Mouse (Mus musculus) heart, embryonic 10.5 days (tissue): ENCODE measurements around the gene Plac9a. TPM values are rescaled to one million over a fixed set of nuclear protein-coding genes. Genes with fewer than 3 reads are reported as not detected.
"Not testable (repeated sequence)": the region's sequence is repeated elsewhere in the genome, so short reads cannot be mapped to it uniquely, and the experiment has no call there.

Experiments used
- DNase-seq: peaks from one replicate; pipeline ENCODE4 v3.0.0-alpha.2; 2017; ENCODE audit warnings: low spot score
- H3K27ac ChIP-seq: fragments of 300-500 bp; sonication (generic); 2 replicates; pipeline ENCODE4 v1.5.1; 2016; ENCODE audit warnings: mild to moderate bottlenecking
- H3K27me3 ChIP-seq: fragments of 300-500 bp; sonication (generic); 2 replicates; pipeline ENCODE4 v1.6.1; 2016; ENCODE audit warnings: mild to moderate bottlenecking; ENCODE audit not compliant: poor library complexity, insufficient read depth, severe bottlenecking
- H3K36me3 ChIP-seq: fragments of 300-500 bp; sonication (generic); 2 replicates; pipeline ENCODE4 v1.6.1; 2016; ENCODE audit warnings: mild to moderate bottlenecking, moderate library complexity
- H3K4me1 ChIP-seq: fragments of 300-500 bp; sonication (generic); 2 replicates; pipeline ENCODE4 v1.6.1; 2016; ENCODE audit warnings: mild to moderate bottlenecking
- H3K4me3 ChIP-seq: fragments of 300-500 bp; sonication (generic); 2 replicates; pipeline ENCODE4 v1.5.1; 2016; ENCODE audit warnings: mild to moderate bottlenecking, moderate library complexity
- H3K9me3 ChIP-seq: fragments of 300-500 bp; sonication (generic); 2 replicates; pipeline ENCODE4 v1.6.1; 2016; ENCODE audit warnings: mild to moderate bottlenecking, moderate library complexity
- WGBS: fragments of 180-500 bp; shearing (Covaris S2); methylation state at CpG from one replicate; pipeline ENCODE4 v1.1.7; 2016; 5-methylcytosine and 5-hydroxymethylcytosine counted together
- polyA plus RNA-seq: library from polyadenylated mRNA; unstranded; fragments of >200 nt; fragmentation: Nextera tagmentation; extraction: Ambion mirVana; gene quantifications from 2 replicates; pipeline ENCODE4 v1.2.1, GENCODE M21; 2016

The Plac9a gene
- polyA plus RNA-seq, result 0.21 TPM in 1 of 2 replicates, not detected in the other

DNA sequence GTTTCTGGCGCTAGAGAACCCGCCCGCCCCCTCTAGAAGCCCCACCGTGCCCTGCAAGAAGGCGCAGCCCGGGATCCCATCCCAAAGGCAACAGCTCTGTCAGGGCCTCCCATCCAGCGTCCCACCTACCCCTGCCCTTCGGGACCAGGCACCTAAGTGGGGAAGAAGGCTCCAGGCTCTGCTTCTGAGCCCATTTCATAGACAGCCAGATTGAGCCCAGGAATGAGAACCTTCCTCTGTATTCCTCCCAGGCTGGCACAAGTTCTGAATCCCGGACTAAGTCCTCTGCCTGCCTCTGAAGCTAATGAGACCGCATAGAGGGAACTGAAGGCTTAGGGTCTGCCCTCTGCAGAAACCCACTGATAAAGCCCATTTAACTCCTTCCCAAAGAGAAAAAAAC is at the start of gene Plac9a:
Gene Plac9a, minus strand, starts transcription at position 101 of the 400 bp plus-strand sequence.
- H3K27me3 ChIP-seq, H3K36me3 ChIP-seq, H3K4me1 ChIP-seq, H3K9me3 ChIP-seq, H3K4me3 ChIP-seq, H3K27ac ChIP-seq, DNase-seq: not testable (repeated sequence)
- WGBS, result no CpG with 5 or more reads among the region's 10 CpGs

DNA sequence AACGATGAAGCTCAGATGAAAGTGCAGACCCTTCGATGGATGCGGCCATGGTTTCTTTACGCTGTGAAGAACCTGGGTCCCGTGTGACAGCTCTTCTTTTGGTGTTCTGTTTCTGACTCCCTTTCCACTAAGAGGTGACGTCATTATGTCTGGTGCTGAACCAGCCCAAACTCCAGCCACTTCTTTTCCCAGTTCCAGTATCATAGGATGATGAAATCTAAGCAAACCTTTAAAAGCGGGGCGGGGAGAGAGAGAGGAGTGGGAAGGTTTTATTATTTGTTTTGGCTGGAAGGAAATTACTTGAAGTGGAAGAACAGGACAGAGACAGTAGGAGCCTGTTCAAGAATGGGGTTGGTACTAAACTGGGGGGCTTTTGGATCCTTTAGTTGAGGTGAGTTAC is 35.1 kb upstream of the Plac9a start, which contains the start of gene Cphx1:
Gene Cphx1, plus strand, starts transcription at position 301 of the 400 bp plus-strand sequence.
- not testable (repeated sequence) for H3K4me3 ChIP-seq, DNase-seq, H3K9me3 ChIP-seq, H3K27me3 ChIP-seq, H3K36me3 ChIP-seq, H3K4me1 ChIP-seq, H3K27ac ChIP-seq
- WGBS, result no CpG with 5 or more reads among the region's 8 CpGs

DNA sequence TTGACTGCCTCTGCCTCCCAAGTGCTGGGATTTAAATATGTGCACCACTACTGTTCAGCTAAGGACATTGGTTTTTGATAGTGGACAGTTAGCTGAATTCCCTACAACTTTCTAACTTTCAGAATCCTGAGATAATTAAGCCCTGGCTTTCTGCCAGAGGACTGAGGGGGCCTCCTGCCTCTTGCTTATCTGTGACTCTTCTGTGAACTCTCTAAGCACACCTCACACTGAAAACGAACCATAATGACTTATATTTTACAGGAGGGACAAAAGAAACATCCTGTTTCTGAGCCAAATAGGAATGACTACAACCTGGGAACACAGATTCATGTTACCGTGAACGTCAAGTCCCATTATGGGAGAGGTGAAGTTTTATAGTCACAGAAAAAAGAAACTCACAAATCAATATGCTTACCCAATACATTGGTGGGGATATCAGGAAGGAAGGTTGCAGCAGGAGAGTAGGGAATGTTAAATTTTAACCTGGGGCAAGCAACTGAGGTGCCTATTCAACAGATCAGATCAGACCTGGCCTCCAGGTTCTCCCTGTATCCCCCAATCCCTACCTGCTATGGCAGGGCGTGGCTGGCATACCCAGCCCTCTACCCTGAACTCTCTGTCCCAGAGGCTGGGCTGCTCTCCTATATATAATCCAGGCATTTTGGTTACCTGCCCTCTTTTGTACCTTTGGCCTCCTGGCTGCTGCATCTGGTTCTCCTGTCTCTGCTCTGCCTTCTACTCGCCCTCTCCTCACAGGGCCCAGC is 34.1 kb upstream of the Plac9a start:
- H3K27ac ChIP-seq, H3K36me3 ChIP-seq, H3K9me3 ChIP-seq, DNase-seq, H3K27me3 ChIP-seq, H3K4me3 ChIP-seq, H3K4me1 ChIP-seq: not testable (repeated sequence)
- no CpG with 5 or more reads among the region's 5 CpGs for WGBS

DNA sequence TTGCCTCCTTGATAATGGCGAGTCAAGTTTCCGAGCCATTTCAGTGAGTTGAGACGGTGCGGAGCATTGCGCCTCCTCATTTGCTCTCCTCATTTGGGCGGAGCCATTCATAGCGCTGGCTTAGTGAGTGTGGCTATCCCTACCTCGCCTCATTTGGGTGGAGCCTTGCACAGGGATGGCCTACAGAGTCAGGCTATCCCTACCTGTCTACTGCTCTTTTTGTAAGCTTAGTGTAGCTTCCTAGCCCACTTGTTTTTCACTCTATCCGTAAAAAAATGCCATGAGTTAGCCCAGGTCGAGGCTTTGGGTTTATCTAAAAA is 24.6 kb upstream of the Plac9a start, which contains the start of gene Tmem254a:
Gene Tmem254a, minus strand, starts transcription at position 111 of the 320 bp plus-strand sequence.
- not testable (repeated sequence) for H3K4me3 ChIP-seq, H3K4me1 ChIP-seq, H3K27ac ChIP-seq, H3K9me3 ChIP-seq, H3K27me3 ChIP-seq, DNase-seq, H3K36me3 ChIP-seq
- WGBS, result no CpG with 5 or more reads among the region's 10 CpGs

DNA sequence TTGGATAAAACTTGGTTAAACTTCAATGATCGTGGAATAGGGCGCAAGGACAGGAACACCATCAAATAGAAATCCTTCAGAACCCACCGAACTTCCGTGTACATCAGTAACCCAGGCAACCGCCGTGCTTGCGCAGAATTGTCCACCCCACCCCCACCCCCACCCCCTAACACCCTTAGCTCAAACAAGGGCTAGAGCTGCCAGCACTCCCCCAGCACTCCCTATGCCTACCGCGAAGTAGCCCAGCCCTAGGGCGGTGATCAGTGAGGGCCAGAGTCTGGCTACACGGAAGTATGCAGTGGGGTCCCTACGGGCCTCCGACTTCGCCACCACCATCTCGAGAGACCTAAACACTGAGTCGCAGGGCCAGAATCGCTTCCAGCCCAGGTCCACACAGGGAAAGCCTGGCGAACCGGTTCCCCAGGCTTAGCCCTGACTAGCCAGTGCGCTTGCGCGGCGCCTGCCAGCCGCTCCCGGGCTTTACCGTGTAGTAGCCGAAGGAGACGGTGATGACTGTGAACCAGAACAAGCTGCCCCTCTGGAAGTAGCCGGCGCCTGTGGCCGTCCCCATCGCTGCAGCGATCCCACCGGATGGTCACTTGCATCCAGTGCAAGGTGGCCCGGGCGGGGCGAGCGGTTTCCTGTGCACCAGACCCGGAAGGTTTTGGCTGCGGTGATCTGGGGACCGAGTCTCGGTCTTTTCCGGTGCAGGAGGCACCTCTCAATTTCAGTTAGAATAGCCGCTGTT is 24.1 kb upstream of the Plac9a start:
- H3K36me3 ChIP-seq, H3K4me3 ChIP-seq, H3K27ac ChIP-seq, H3K4me1 ChIP-seq, H3K9me3 ChIP-seq, DNase-seq, H3K27me3 ChIP-seq: not testable (repeated sequence)
- WGBS, result no CpG with 5 or more reads among the region's 44 CpGs

DNA sequence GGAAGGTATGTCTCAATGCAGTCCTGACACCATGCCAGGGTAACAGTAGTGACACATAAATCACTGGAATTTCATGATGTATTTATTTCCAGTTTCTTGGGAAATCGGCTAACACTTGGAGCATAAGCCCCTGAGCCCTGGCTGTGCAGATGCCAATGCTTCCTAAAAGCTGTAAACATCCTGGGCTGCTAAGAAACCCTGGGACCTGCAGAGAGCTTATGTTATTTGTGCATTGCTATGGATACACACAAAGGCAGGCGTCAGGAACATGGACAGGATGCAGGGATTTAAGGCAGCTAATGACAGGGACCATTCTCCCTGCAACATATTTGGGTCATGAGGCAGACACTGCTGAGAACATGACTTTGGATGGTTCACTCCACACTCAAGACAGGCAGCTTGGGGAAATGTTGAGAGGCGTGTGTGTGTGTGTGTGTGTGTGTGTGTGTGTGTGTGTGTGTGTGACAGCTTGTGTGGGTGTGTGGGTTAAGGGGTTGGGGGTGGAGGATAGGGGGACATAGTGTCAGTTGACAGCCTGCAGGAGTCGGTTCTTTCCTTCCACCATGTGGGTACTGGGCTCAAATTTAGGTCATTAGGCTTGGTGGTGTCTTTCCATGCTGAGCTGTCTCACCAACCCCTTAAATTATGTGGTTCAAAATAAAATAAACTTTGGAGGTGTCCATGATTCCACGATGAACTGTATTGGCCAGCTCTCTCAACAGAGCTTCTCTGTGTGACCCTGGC is 15.7 kb upstream of the Plac9a start:
- WGBS, result no CpG with 5 or more reads among the region's 5 CpGs
- H3K27me3 ChIP-seq, result not testable (repeated sequence)

DNA sequence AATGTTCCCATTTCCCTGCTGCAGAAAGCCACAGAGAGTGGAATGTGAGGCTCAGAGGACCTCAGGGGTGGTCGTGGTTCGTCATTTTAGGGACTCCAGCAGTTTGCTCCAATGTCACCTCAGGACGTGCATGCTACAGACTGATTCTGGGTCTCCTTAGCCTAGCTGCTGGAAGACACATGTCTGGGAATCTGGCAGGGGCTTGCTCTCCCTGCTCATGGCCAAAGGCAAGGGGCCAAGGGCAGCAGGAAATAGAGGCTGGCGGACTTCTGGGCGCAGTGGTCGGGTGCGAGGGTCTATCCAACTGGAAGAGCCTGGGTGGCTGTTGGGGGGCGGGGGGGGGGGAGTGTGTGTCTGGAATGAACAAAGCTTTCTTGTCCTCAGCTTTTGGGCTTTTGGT is 6.1 kb upstream of the Plac9a start:
- no CpG with 5 or more reads among the region's 8 CpGs for whole genome bisulfite sequencing
- H3K27me3 ChIP-seq, H3K4me1 ChIP-seq, H3K27ac ChIP-seq, DNase-seq, H3K36me3 ChIP-seq, H3K9me3 ChIP-seq, H3K4me3 ChIP-seq: not testable (repeated sequence)

More for the DNA sequence above, 15.7 kb upstream of the Plac9a start:
- H3K4me1 ChIP-seq, H3K9me3 ChIP-seq, H3K4me3 ChIP-seq, DNase-seq, H3K36me3 ChIP-seq, H3K27ac ChIP-seq: not testable (repeated sequence)

DNA sequence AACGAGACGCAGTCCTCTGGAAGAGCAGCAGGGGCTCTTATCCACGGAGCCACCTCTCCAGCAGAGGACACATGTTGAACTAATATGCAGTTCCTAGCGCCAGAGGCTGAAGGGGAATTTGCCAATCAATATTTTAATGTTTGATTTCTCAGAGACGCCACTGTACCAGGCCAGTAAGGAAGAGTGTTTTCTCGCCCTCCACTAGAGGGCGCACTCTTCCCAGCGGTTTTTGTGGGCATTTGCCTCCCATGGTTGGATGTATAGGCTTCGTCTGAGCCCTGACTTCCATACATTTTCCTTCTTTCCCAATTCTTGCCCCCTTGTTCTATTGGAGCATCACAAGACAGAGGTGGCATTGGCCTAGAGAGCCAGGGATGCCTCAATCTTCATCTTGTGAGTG is 4.4 kb upstream of the Plac9a start:
- not testable (repeated sequence) for DNase-seq, H3K4me1 ChIP-seq, H3K27me3 ChIP-seq, H3K4me3 ChIP-seq, H3K27ac ChIP-seq, H3K9me3 ChIP-seq, H3K36me3 ChIP-seq
- WGBS, result no CpG with 5 or more reads among the region's 9 CpGs

DNA sequence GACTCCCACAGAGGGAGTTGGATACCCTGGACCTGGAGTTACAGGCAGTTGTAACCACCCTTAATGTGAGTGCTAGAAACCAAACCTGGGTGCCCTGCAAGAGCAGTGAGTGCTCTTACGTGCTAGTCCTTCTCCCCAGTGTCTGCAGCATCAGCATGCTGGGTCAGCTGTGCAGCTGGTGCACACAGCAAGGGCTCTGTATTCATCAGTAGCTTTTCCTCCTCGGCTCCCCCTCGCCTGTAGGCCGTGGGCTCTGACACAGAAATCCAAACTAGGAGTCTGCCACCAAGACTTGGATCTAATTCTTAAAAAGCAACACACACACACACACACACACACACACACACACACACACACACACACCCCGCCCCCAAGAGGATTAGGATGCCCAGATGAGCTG is 2.3 kb upstream of the Plac9a start:
- not testable (repeated sequence) for H3K4me3 ChIP-seq, DNase-seq, H3K4me1 ChIP-seq, H3K27me3 ChIP-seq, H3K27ac ChIP-seq, H3K36me3 ChIP-seq, H3K9me3 ChIP-seq
- WGBS, result 73% methylated on average over 1 of the region's 5 CpGs

DNA sequence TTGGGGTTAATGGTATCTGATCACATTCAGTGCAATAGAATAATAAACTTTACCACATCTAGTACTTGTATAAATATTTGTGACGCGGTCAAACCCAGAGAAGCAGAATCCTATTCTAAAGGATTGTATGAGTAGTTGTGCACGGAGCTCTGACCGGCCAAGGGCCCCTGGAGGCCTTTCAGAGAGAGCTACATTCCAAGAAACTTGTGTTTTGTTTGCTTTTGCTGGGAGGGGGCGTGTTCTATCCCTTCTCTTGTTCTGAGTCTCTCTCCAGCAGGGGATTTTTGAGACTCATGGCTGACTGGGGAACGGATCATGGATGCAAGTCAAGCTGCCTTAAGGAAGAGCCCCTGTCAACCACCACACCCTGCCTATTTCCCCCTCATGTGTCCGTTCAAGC is 7.2 kb downstream of the Plac9a start:
- not testable (repeated sequence) for DNase-seq, H3K4me1 ChIP-seq, H3K27me3 ChIP-seq, H3K4me3 ChIP-seq, H3K36me3 ChIP-seq, H3K9me3 ChIP-seq, H3K27ac ChIP-seq
- no CpG with 5 or more reads among the region's 7 CpGs for WGBS

DNA sequence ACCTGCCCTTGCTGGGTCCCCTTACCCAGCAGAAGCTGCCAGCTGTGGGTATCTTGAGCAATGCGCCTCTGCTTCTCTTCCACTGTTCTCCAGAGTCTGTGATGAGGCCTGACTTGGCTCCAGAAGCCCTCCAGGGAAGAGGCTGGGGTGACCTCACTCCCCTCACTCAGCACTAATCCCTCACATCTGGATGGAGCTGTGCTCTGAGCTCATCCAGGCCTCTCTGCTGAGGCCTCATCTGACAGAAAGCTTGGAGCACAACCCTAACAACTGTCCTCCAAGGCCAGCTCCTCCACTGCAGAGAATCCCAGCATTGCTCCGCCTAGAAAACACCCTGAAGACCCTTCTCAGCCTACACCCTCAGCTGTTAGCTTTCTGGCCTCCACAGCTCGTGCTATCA is 8.3 kb downstream of the Plac9a start:
- no CpG with 5 or more reads among the region's 3 CpGs for WGBS
- H3K27ac ChIP-seq, H3K9me3 ChIP-seq, DNase-seq, H3K4me1 ChIP-seq, H3K4me3 ChIP-seq, H3K36me3 ChIP-seq, H3K27me3 ChIP-seq: not testable (repeated sequence)

DNA sequence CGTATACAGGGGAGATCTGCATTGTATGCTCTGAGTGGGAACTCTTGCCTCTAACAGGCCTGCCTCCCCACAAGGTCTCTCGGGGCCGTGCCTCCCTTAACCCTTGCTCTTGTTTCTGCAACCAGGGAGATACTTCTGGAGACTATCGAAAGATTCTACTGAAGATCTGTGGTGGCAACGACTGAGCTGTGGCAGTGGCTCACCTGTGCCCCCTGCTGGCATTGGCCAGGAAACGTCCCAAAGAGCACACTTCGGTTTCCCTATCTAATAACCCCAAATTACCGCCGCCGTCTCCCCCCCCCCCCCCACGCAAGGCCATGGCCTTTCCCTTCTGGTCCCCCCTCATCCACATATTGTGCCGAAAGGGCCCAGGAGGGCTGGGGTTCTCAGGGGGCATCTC is 17.0 kb downstream of the Plac9a start:
- not testable (repeated sequence) for H3K27ac ChIP-seq, H3K4me1 ChIP-seq, H3K36me3 ChIP-seq, H3K27me3 ChIP-seq, H3K9me3 ChIP-seq, H3K4me3 ChIP-seq, DNase-seq
- WGBS, result no CpG with 5 or more reads among the region's 12 CpGs

DNA sequence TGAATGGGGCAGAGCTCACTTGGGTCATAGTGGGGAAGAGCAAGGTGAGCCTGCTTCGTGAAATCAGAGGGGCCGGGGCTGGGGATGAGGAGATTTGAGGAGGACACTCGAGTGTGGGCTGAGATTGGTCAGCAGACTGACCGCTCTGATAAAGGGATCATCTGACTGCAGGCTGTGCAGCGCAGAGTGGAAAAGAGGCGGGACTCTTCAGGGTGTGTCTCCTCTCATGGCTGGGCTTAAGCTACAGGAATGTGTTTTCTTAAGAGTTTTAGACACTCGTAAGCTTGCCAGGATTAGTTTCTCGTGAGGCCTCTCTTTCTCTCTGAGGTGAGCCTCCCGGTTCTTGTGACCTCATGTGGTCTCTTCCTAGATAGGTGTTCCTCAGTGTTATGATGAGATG is 21.1 kb downstream of the Plac9a start:
- not testable (repeated sequence) for H3K4me3 ChIP-seq, H3K36me3 ChIP-seq, H3K27ac ChIP-seq, H3K27me3 ChIP-seq, H3K4me1 ChIP-seq, DNase-seq, H3K9me3 ChIP-seq
- WGBS, result no CpG with 5 or more reads among the region's 9 CpGs
